Mouse (Mus musculus) embryonic fibroblast, embryonic 13.5 days (primary cell): Measurements from ENCODE around the gene Polr2h.

ENCODE experiments used
- CTCF ChIP-seq: IDR thresholded peaks from 2 replicates; pipeline ENCODE4 v1.5.1; 2011; ENCODE audit warnings: mild to moderate bottlenecking, control low read depth, low read length, moderate library complexity, borderline replicate concordance; ENCODE audit not compliant: insufficient read depth
- POLR2A ChIP-seq: IDR thresholded peaks from 2 replicates; pipeline ENCODE4 v1.6.1; 2011; ENCODE audit warnings: low read depth, mild to moderate bottlenecking, control low read depth, low read length, moderate library complexity

GRCm38 (mm10) chr16:20715566-20715965 is 1.9 kb upstream of the Polr2h start:
- TF ChIP-seq CTCF (no peak), POLR2A (no peak)
